Mouse (Mus musculus) lung, adult 18-20 months (tissue): ENCODE measurements around the gene Phc2.

Experiments used
- DNase-seq, 2 experiments: peaks; one replicate each; pipeline ENCODE4 v3.0.0; 2022; ENCODE audit warnings: mixed read lengths in 2 of 2

Phc2 gene

DNA sequence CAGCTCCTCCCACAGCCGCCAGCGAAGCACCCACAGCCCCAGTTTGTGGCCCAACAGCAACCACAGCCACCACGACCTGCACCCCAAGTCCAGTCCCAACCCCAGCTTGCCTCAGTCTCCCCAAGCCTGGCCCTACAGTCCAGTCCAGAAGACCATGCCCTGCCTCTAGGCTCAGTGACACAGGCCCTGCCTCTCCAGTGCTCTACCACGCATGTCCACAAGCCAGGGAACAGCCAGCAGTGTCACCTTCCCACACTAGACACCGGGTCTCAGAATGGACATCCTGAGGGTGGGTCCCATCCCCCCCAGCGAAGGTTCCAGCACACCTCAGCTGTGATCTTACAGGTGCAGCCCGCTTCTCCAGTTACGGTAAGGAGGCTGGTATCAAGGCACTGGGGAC, 68.4 kb downstream of the Phc2 start:
- no peak for DNase-seq

DNA sequence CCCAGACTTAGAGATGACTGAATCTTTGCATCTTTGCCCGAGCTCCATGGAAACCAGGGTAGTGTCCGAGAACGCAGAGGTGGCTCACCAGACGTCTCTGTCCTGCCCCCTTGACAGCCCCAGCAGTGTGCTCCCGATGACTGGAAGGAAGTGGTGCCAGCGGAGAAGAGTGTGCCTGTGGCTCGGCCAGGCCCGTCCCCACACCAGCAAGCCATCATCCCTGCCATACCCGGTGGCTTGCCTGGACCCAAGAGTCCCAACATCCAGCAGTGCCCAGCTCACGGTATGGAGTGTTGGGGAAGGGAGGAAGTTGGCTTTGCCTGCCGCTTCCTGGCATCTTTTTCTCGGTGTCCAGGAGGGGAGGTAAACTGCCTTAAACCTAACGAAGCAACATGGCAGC, 68.9 kb downstream of the Phc2 start:
- DNase-seq, result no peak

DNA sequence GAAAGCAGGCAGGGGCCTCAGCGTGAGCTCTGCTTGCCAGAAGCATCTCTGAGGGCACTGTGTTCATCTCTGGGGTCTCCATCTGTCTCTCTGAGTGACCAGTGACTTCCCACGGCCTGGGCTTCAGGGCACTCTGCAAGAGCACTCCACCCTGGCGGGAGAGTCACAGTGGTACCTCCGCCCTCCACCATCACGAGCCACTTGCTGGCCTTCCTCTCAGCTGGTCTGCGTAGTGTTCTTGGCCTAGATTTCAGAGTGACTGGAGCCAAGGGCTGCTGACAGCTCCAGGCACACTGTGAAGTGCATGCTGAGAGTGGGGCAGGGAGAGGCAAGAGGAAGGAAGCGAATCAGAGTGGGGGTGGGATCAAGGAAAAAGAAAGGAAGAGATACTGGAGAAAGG, 69.6 kb downstream of the Phc2 start:
- peak; percentile 65 to 72 for DNase-seq

DNA sequence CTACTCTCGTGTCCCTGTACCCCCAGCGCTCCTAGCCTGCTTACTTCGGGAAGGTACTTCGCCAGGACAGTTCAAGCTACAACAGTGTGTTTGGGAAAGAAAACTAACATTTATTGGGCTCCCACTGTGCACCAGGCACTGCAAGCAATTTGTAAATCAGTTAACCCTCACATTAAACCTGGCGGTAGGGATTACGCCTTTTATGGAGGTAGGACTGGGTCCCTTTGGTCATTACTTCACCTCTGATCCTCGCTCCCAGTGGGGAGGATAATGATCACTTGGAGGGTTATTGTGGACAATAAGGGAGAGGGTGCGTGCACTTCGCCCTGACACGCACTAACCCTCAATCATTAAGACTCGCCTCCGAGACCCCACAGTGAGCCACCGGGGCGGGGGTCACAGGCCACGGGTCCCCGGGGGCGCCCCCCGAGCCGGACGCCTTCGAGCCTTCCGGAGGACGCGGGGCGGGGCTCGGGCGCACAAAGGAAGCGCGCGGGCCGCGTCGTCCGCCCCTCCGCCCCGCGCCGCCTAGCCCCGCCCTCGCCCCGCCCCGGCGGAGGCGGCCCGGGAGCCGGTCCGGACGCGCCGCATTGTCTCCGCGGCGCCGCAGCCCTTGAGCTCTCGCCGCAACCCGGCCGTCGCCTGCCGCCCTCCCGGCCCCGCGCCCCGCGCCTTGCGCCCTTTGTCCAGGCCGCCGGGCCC, 72.7 kb downstream of the Phc2 start:
- DNase-seq, result peak; percentile 85 to 88

DNA sequence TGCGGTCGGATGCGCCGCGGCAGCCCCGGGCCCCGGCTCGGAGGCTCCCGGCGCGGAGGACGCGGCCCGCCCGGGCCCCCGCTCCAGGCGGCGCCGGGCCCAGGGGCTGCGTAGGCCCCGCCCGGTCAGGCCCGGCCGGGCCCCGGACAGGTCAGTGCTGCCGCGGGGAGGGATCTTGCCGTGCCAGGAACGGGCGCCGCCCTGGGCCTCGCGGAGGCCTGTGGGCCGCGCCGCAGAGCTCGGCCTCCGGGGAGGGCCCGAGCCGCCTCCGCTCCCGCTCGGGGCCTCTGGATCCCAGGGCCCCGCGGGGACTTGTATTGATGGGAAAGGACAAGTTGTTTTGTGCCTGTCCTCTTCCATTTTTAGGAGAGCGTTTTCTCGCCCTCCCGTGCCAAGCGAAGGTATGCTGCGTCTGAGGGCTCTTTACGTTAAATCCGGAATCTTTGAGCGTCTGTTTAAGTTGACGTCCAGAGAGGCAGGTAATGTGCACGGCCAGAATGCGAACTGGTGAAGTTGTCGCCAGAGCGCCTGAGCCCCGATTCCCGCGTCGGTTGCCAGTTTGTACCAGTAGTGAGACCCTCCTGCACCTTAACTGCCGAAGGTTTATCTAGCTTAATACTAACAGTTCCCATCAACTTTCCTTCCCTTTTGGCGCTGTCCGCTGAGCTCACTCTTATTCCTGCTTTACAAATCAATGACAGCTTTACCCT, 73.4 kb downstream of the Phc2 start:
- DNase-seq, result peak; percentile 73 to 79

DNA sequence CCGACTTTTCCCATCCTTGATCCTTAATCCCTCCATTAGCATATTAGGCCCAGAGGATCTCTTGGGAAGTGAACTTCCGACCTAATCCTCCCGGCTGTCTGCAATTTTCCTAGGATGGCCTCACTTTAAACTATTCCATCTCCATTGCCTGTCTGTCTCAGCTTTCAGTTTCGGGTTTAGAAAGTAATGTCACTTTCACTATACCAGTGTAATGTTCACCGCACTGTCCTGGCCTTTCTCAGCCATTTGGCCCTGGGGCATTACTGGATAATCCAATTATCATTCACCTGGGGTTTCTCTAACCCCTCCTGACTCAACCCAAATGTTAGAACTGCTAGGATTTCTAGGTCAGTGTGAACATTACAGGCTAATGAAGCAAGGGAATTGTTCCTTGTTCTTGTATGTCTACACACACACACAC, 73.9 kb downstream of the Phc2 start:
- DNase-seq, result no peak

DNA sequence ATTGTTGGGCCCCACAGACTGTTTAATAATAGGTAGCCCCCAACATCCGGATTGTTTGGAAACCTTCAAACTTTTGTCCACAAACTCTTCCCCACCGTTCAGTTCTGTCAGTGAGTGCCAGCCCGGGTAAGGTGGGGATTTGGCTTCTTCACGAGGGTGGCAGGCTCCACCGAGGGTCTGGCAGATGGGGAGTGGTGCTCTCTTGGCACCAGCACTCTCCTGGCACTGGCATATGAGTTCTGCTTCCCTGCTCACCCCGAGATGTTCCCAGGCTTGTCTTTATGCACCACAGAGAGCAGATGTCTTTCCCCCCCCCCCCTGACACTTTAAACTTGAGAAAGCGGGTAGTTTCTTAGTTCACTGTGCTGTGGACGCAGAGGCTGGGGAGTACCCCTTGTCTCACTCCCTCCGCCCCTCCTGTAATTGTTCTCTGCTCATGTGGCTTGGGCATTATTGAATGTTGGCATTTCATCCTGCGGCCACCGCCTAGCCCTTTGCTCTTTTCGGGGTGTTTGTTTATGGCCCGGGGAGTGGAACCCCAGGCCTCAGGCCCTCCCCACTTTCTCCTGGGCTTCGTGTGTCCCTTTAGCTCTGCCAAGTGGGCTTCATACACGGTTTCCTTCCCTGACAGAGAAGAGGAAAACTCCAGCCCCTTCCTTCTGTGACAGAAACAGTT, 74.7 kb downstream of the Phc2 start:
- no peak for DNase-seq

DNA sequence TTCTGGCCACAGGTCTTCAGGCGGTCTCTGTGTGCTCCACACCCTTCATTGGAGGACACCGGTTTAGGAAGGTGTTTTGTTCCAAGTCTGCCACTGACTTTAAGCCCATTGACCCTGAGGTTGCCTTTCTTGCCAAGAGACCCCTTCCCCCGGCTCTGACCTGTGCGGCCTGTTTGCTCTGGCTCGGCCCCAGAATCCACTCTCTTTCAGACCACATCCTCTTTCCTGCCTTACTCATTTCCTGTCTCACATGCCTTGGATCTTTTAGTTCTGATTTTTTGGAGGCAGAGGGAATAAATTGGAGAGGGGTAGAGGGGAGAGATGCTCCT, 75.2 kb downstream of the Phc2 start:
- DNase-seq, result peak; percentile 48 to 60

DNA sequence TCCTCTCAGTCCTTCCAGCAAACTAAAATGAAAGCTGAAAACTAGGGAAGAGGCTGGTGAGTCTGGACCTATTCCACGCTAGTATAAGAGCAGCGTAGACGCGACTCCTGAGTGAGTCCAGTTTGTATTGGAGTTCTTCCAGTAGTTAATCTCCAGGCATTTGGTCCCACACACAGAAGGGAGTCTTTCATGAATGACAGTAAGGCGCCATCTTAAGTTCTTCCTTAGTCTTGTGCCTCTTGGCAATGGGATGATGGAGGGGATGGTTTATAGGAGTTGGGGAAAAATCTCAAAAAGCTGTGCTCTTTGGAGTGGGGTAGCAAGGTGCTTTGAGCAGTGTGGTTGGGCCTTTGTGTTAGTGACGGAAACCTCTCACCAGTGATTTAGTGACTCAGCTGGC, 75.8 kb downstream of the Phc2 start:
- no peak for DNase-seq

DNA sequence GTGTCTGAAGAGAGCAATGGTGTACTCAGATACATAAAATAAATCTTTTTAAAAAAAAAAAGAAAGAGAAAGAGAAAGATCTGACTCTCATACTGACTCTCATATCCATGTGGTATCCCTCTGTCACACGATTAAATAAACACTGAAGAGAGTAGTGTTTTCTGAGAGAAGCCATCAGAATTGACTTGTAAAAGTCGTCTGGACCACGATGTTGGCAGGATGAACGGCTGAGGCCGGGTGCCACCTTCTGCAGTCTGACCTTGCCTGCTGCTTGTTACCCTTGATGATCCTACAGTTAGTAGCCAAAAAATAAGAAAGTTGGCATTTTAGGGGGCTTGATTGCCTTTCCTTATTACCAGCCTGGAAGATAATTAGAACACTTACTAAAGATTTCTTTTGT, 78.3 kb downstream of the Phc2 start:
- DNase-seq, result no peak

DNA sequence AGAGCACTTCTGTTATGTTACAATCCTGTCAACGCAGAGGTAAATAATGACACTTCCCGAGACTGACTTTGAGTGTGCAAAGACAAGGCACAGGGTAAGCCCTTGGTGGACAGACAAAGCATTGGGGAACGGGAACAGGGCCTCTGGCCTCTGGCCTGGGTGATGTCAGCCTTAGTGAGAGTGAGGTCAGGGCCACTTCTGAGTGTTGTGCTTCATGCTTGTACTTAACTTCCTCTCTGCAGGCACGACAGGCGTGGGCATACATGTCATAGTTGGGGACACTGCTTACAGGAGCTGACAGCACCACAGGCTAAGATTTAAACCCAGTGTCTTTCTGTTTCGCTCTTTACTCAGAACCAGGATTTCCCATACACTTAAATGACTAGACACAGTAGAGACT, 79.0 kb downstream of the Phc2 start:
- peak; percentile 60 to 74 for DNase-seq

DNA sequence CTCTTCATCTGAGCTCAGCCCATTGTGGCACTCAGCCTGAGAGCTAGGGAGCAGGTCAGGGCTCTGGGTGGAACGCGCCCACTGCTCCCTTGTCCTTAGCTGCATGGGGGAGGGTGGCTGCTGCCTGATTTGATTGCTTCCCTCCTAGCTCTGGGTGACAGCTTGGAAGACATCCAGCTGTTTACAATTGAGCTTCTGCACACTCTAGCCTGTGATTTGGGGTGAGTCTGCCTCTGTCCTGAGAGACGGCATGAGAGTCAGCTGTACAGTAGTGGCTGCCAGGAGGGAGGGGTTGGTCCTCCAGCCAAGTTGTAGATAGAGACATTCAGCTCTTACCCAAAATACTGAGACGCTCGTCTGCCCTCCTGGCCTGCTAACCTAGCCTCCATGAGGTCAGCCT, 79.7 kb downstream of the Phc2 start:
- peak; percentile 77 to 88 for DNase-seq

DNA sequence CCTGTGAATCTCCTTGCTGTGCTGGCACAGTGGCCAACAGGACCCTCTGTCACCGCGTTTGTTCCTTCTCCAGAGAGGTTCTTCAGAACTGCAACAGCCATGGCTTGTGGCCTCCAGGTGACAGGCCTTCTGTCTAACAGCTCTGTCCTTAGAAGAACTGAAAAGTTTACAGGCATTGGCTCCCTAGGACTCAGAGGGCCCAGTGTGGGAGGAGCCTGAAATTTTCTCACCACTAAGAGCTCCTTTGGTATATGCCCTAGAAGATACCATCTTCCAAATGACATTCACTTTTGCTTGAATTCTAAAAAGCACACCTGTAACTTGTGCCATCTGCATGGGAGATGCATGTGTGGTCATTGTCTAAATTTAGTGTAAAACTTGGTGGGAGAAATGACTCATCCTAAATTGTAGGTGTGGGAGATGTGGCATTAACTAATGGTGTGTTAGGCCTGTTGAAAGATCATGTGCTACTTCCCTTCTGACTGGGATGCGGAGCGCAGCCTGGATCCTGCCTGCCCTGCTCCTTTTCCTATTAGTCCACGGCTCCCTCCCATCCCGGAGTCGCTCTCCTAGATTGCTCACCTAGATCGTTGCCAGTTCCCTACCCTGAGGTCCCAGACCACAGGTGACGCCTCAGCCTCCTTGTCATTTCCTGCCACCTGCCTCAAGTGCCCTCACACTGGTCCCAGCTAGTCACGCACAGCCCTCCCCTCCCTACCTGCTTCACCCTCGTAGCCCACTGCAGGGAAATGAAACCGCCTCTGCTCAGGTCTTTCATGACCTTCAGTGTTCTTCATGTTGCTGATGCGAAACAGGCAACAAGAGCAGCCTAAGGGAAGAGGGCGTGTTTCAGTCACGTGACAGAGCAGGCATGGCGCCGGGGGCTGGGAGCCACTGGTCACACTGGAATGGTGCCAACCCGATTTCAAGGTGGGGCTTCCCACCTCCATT, 80.5 kb downstream of the Phc2 start:
- DNase-seq, result peak; percentile 56 to 59

DNA sequence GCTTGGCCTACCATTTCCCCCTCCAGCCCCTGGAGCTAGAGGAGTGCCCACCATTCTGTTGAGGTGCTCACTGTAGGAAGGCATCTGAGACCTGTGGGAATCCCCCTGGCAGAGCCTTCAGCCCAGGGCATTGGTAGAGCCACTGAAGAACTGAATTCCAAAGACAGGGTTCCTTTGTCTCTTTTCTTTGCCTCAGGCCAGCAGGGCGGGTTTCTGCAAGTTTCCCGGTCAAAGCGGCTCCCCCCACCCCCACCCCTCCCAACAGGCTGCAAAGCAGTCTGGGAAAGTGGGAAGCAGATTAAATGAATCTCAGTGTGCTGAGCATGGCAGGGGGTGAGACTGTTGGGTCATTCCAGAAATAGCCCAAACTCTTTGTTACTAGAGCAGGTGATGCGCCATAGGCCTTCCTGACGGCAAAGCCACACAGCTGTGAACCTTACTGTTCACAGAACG, 82.7 kb downstream of the Phc2 start:
- DNase-seq, result no peak

DNA sequence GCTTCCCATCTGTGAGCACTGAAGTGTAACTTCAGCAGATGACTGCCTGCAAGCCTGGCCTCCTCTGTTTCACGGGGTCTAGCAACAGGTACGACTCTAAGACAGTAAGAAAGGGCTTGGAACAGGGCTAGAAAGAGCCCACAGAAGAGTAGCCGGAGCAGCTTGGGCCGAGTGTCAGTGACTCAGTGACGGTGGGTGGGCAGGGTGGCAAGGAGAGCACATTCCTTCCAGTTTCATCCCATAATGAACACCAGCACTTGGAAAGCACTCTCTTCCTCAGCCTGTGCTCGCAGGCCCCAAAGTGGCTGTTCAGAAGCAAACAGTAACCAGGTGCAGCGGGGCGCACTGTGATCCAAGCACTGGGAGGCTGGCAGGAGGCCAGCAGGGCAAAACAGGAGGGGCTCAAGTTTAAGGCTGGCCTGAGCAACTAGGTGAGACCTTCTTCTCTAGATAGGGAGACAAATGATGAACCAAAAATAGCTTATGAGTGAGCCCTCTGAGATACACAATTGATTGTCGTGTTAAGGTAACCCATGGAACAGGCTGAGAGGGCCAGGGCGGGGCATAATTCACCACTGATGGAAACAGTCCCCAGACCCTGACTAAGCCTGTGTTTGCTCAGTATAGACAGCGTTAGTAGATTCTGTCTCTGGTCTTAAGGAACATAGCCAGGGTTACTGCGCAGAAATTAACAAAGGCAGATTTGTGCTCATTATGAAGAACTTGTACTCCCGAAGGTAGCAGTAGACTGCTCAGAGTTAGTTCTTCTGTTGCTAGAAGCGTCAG, 83.5 kb downstream of the Phc2 start:
- no peak for DNase-seq

DNA sequence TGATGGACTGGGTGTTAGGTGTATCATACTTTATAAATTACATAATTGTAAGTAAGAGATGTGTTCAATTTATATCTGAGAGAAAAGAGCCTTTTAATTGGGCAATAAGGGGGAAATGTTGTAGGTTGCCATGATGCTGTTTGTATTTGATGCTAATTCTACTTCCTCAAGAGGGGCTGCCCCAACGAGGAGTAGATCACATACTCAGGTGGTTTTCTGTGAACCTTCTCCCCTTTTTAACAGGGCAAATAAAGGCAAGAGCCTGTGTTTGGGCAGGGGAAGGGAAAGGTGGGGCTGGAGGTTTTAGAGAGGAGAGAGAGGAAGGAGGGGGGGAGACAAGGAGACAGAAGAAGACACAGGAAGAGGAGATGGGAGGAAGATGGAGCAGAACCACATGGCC, 86.4 kb downstream of the Phc2 start:
- DNase-seq, result no peak

DNA sequence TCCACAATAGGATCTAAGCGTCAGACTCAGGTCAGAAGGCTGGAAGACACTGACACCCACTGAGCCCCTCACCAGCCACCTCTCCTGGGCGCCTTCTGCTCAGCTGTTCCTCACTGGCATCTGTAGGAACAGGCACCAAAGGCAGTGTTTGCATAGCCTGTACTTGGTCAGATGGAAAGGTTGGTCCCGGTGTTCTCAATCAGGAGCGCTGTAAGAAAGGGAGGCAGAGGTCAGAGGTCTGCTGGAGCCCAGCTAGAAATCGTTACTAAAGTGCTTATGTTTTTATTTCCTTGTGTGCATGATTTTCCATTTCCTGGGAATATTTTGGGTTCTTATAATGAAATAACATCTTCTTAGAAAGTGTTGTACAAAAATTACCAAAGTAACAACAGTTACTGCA, 87.4 kb downstream of the Phc2 start:
- DNase-seq, result no peak

DNA sequence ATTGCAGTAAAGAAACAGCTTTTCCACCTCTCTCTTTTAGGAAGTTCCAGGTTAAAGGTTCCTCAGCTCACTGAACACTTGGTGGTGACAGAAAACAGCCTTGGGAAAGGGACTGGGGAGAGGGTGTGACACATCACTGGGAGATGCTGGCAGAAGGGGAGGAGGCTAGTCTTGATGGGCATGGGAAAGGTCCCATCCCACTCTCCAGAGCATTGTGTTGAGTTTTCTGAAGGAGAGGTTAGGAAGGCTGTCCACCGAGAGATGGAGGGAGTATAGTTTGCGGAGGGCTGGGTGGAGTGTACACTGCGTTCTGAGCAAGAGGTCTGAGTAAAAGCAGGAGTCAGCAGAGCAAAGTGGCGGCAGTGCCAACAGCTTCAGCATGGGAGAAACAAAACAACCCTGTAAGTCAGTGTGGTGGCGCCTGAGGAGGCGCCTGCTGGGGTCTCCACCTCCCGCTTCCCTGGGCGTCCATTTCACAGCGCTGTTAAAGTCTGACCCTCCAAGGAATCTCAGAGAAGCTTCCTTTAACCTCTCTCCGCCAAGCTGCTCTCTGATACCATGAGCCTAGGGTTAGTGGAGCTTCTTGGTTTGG, 88.0 kb downstream of the Phc2 start:
- no peak for DNase-seq

DNA sequence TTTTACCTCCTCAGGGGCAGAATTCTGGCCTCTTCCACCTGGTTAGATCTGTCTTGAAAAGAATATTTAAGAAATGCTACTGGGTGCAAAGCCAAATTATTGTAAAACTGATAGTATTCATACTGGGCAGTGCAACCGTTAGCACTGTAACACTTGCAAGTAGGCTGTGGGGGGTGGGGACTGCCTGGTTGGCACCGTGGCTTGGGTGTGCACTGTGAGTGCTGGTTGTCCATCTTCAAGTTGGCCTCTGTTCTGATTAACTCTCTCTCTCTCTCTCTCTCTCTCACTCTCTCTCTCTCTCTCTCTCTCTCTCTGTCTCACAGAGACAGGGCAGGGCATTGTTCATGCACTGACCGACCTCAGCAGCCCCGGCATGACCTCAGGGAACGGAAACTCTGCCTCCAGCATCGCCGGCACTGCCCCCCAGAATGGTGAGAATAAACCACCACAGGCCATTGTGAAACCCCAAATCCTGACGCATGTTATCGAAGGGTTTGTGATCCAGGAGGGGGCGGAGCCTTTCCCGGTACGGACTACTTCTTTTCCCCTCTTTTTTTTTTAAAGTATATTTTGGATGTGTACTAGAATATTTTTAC, 88.6 kb downstream of the Phc2 start:
- no peak for DNase-seq

DNA sequence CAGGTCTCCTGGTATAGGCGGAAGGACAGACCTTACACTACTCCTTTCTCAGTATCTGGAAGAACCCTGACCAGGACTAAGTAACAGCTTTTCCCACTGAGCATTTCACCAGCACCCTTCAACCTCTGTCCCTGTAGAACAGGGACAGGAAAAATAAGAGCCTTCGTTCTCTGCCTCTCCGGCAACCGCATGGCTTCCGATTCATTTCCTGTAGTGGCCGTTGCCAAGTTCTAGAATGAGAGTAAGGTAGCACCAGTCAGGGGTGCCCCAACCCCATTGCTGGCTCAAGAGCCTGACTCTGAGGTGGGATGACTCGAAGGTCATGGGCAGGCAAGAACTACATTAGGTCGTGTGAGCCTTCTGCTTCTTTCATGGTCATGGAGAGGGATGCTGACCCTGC, 90.7 kb downstream of the Phc2 start:
- DNase-seq, result no peak

DNA sequence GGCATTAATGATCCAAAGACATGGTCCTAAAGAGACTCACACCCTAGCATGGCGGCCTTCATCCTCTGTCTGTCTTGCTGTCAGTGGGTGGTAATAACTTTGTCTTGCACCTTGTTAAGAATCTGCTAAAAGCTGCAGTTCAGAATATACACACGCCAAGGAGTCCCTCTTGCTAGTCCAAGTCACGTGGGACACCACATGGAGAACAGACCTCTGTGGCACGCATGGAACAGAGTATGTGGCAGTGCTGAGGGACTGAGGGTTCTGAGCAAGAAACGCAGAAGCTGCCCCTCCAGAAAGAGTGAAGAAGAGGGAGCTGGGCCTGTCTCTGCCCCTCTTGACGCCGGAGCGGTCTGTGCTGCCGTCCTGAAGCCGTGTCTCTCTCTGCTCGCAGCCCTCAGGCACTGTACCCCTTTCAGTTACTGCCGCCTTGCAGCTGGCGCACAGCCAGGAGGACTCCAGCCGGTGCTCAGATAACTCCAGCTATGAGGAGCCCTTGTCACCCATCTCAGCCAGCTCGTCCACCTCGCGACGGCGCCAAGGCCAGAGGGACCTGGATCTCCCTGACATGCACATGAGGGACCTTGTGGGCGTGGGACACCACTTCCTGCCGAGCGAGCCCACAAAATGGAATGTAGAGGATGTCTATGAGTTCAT, 93.2 kb downstream of the Phc2 start:
- DNase-seq, result no peak
